Mouse (Mus musculus) bone marrow, adult 2 months (tissue): ENCODE data around the gene Stat4. TPM values are rescaled to one million over a fixed set of nuclear protein-coding genes. Genes with fewer than 3 reads are reported as not detected.
A peak's percentile ranks its signal among the peaks of the same experiment; 100 is the strongest.

Experiments
- H3K27ac ChIP-seq: fragments of 200-500 bp; 2 replicates; pipeline ENCODE4 v1.5.1; 2012; ENCODE audit warnings: low read depth, mild to moderate bottlenecking, control low read depth, inconsistent platforms, low read length; ENCODE audit not compliant: control insufficient read depth, poor library complexity, insufficient read depth
- H3K4me1 ChIP-seq: fragments of 200-500 bp; 2 replicates; pipeline ENCODE4 v1.6.1; 2011; ENCODE audit warnings: low read length; ENCODE audit not compliant: control insufficient read depth, insufficient read depth
- H3K4me3 ChIP-seq: fragments of 200-500 bp; replicated peaks from 2 replicates; pipeline ENCODE3; 2011; ENCODE audit warnings: mild to moderate bottlenecking, low read depth, low read length, control low read depth; ENCODE audit not compliant: control insufficient read depth
- CTCF ChIP-seq: fragments of 200-500 bp; IDR thresholded peaks from 2 replicates; pipeline ENCODE4 v1.5.1; 2011; ENCODE audit warnings: low read length, control low read depth; ENCODE audit not compliant: control insufficient read depth, insufficient read depth
- POLR2A ChIP-seq: fragments of 200-500 bp; IDR thresholded peaks from 2 replicates; pipeline ENCODE4 v1.6.1; 2011; ENCODE audit warnings: low read depth, mild to moderate bottlenecking, control low read depth, low read length, borderline replicate concordance; ENCODE audit not compliant: control insufficient read depth
- WGBS: fragments of 180-500 bp; shearing (Covaris S2); methylation state at CpG from one replicate; pipeline ENCODE4 v1.1.7; 2018; 5-methylcytosine and 5-hydroxymethylcytosine counted together
- polyA plus RNA-seq: library from polyadenylated mRNA; stranded (reverse); fragments of >200 nt; gene quantifications from 2 replicates; pipeline ENCODE4 v1.2.4, GENCODE M21; 2011; ENCODE audit warnings: low replicate concordance; ENCODE audit not compliant: missing spikeins, insufficient read depth, insufficient read length

Gene Stat4
- polyA plus RNA-seq, 1 experiment, result 55.4 TPM

DNA sequence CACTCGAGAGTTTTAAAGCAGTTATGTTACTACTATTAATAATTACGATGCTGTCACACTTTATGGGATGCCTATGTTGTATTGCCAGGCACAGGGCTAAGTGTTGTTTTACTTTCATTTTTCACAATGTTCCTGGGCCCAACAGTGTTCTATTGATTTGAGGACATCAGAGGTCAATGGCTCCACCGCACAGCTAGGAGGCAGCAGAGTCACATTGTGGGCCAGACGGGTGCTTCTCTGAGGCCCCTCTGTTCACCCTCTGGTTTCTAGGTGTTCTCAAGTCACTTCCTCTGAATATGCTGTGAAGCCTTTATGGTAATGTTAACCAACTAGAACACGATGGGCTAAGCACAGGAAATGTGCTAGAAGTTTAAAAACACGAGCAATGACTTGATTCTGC lies 113.5 kb downstream of the Stat4 start:
- TF ChIP-seq CTCF (peak; percentile 69), POLR2A (no peak)
- Histone ChIP-seq H3K27ac (no peak overlapping the region), H3K4me1 (no peaks in the 10 kb centered on the region), H3K4me3 (no peak overlapping the region)
- 44% methylated on average over 6 of the region's 6 CpGs for WGBS

DNA sequence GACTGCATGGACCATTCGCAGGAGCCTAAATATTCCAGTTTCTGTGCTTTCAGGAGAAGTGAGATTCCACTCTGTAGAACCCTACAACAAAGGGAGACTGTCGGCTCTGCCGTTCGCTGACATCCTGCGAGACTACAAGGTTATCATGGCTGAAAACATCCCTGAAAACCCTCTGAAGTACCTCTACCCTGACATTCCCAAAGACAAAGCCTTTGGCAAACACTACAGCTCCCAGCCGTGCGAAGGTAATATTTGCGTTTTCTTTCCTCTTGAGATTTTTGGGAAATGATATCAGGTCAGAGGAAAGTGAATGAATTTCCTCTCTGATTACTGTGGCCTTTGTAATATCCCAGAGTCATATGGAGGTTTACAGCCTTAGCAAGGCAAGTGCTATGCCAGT lies 115.8 kb downstream of the Stat4 start:
- Histone ChIP-seq H3K4me1 (no peaks in the 10 kb centered on the region), H3K4me3 (no peak overlapping the region), H3K27ac (no peak overlapping the region)
- WGBS, result 88% methylated on average over 8 of the region's 8 CpGs
- TF ChIP-seq POLR2A (no peak), CTCF (no peak)

- TF ChIP-seq CTCF, result no peak
- TF ChIP-seq POLR2A, result no peak
- WGBS, result 89% methylated on average over 11 of the region's 11 CpGs
- Histone ChIP-seq H3K4me1 (no peaks in the 10 kb centered on the region), H3K4me3 (no peak overlapping the region), H3K27ac (no peak overlapping the region)
Observed at GRCm38 (mm10) chr1:52107206-52107605, 120.3 kb downstream of the Stat4 start.

GRCm38 (mm10) chr1:52111217-52111616 lies 124.3 kb downstream of the Stat4 start:
- WGBS, result 35% methylated on average over 3 of the region's 3 CpGs
- TF ChIP-seq CTCF, result no peak
- TF ChIP-seq POLR2A, result no peak
- Histone ChIP-seq H3K27ac (no peak overlapping the region), H3K4me1 (no peaks in the 10 kb centered on the region; the same call in 1 of the 2 replicates), H3K4me3 (no peak overlapping the region)

DNA sequence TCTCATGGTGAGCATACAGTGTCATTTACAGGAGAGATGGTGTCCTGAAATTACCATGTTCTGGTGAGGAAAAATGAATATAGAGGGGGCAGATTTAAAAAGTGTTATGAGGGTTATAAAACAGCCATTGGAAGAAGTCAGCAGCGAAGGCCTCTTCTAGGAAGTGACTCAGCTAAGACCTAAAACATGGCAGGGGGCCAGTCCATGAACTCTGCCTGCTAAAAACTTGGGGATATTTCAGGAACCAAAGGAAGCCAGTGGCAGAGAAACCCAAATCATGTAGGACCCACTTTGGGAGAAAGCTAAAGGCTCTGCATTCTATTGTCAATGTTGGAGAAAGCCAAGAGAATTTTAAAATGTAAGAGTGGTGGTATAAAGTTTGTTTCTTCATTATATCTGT lies 125.4 kb downstream of the Stat4 start:
- Histone ChIP-seq H3K4me3 (no peak overlapping the region), H3K27ac (no peak overlapping the region), H3K4me1 (no peaks in the 10 kb centered on the region; the same call in 1 of the 2 replicates)
- WGBS, result 26% methylated on average over 1 of the region's 1 CpGs
- TF ChIP-seq CTCF, result no peak
- TF ChIP-seq POLR2A, result no peak

DNA sequence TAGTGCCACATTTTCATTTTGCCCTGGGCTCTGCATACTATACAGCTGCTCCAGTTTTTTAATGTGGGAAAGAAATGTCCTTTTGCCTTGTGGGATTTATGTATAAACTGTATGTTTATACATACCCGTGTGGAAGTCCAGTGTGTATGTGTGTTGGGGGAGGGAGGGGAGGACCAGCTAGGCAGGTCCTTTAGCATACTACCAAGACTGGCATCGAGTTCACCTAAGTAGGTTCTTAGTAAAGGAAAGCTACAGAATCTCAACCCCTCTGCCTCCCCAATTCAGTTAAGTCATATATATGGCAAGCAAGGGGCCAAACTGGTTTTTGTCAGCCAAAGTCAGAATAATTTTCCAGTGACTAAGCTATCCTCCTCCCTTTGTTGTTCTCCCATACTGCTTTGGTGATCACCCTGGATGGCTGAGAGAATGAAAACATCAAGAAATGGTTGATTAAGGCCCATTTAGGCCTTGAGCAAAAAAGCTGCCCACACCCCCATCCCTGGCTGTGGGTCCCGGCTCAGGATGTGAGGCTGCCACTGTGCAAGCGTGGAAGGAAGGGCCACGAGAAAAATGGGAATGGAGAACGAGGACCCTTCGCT lies 126.2 kb downstream of the Stat4 start:
- Histone ChIP-seq H3K27ac (peak overlapping the region; percentile 83), H3K4me3 (peak overlapping the region; percentile 91), H3K4me1 (no peaks in the 10 kb centered on the region; the same call in 1 of the 2 replicates)
- 19% methylated on average over 7 of the region's 7 CpGs for WGBS
- no peak for TF ChIP-seq POLR2A

DNA sequence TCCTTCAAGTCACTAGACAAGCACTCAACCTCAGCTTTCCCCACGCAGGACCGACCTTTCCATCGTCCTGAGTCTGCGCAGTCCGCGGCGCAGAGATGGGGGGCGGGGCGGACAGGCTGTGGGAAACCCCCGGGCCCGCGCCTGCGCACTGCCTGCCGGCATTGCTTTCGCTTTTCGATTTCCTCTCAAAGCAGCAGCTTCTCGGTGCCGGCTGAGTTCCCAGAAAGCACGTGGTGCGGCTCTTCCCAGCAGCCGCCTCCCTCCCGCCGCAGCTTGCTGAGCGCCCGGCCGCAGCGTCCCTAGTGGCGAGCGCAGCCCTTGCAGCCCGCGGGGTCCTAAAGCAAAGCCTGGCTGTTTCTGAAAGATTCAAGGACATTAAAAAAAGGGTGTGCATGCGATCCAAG lies 126.7 kb downstream of the Stat4 start:
- peak overlapping the region; percentile 83 for H3K27ac ChIP-seq
- TF ChIP-seq POLR2A, result peak; percentile 78
- peak; percentile 92 for TF ChIP-seq CTCF
- peak overlapping the region; percentile 91 for H3K4me3 ChIP-seq
- under 1% methylated on average over 32 of the region's 32 CpGs for WGBS
- peaks cover 2% of the 10 kb centered on the region; the same call in 1 of the 2 replicates for H3K4me1 ChIP-seq

GRCm38 (mm10) chr1:52116441-52116840 lies 129.5 kb downstream of the Stat4 start:
- peaks cover 3% of the 10 kb centered on the region; the same call in 1 of the 2 replicates for H3K4me1 ChIP-seq
- 74% methylated on average over 3 of the region's 3 CpGs for WGBS
- TF ChIP-seq POLR2A (no peak), CTCF (no peak)
- no peak overlapping the region for H3K27ac ChIP-seq
- no peak overlapping the region for H3K4me3 ChIP-seq

DNA sequence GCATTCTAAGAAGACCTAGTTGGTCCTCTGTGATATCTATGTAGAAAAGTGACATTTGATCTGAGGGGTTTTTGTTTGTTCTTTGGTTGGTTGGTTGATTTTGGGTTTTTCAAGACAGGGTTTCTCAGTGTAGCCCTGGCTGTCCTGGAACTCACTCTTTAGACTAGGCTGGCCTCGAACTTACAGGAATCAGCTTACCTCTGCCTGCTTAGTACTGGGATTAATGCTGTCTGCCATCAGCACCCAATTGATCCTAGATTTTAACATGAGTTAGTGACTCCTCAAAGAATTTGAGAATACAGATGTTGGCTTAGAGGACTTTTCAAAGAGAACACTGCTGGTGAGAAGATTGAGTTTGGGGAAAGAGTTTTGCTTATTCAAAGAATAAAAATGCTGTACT lies 130.8 kb downstream of the Stat4 start:
- TF ChIP-seq CTCF (no peak), POLR2A (no peak)
- peaks cover 4% of the 10 kb centered on the region; the same call in 1 of the 2 replicates for H3K4me1 ChIP-seq
- no peak overlapping the region for H3K27ac ChIP-seq
- no peak overlapping the region for H3K4me3 ChIP-seq
- 80% methylated on average over 1 of the region's 1 CpGs for WGBS
